Comparison of ENCODE assay signal across 8 mouse cellular contexts in the genomic region with DNA sequence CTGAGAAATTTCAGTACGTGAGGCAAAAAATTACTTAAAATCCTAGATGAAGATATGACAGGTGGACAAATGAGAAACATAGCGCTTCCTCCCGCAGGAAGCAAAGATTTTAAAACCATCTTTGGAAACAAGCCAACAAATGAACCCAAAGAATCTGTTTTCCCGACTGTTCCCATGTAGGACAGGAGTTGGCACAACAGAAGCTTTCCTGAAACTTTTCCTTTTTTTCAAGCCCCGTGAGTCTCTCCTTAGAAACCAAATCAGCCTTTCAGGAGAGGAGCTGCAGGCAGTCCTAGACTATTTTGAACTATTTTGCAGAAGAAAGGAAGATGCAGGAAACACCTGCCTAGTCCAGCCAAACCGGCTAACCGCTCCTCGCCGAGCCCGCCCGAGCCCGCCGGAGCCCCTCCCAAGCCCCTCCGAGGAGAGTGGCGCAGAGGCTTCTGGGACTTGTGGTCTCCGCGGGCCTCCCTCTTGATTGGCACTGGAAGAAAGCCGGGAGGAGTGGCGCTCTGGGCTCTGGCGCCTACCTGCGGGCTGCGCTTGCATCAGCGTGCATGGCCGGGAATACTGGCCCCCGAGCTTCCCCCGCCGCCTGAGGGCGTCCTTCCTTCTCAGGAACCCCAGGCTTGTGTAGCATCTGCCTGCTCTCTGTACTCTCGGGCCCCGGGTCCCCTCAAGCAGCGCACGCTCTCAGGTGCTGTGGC. TPM values are rescaled to one million over a fixed set of nuclear protein-coding genes. Genes with fewer than 3 reads are reported as not detected.
DNase-seq lines count a peak whose midpoint lies in the region; ATAC-seq and TF ChIP-seq lines count a peak whose summit lies in the region.

Gene Mei4 (plus strand): TSS at position 490 of the 707 bp plus-strand sequence.

- 1% methylated on average over 32 of the region's 32 CpGs for WGBS in liver, embryonic 15.5 days (ENCODE audit: insufficient replicate concordance)
- 3% methylated on average over 29 of the region's 32 CpGs for WGBS in neural tube, embryonic 13.5 days
- WGBS in stomach, postnatal 0 days, result 1% methylated on average over 32 of the region's 32 CpGs

- H3K79me3 ChIP-seq in C2C12 (ENCODE audit: low read depth), result no peaks in the 10 kb centered on the region

- no peak within 1 kb of the TSS for H3K4me3 ChIP-seq in C2C12 (ENCODE audit: insufficient read depth, poor library complexity, severe bottlenecking)
- peak within 1 kb of the TSS; percentile 33 for H3K4me3 ChIP-seq in brown adipose tissue, adult 24 weeks (ENCODE audit: insufficient read depth, low read depth, low read length)
- H3K4me3 ChIP-seq in liver, embryonic 15.5 days (replicated peaks), result peak within 1 kb of the TSS; percentile 49
- H3K4me3 ChIP-seq in neural tube, embryonic 13.5 days, result peak within 1 kb of the TSS; percentile 50
- H3K4me3 ChIP-seq in stomach, postnatal 0 days (ENCODE audit: low read depth, low read length), result peak within 1 kb of the TSS; percentile 51

- peak within 1 kb of the TSS; percentile 76 for H3K4me2 ChIP-seq in liver, embryonic 15.5 days
- peak within 1 kb of the TSS; percentile 78 for H3K4me2 ChIP-seq in neural tube, embryonic 13.5 days
- H3K4me2 ChIP-seq in stomach, postnatal 0 days (replicated peaks; ENCODE audit: low read depth), result peak within 1 kb of the TSS; percentile 73

- no peak within 1 kb of the TSS; the same call in 1 of the 2 replicates for H3K9ac ChIP-seq in liver, embryonic 15.5 days
- H3K9ac ChIP-seq in neural tube, embryonic 13.5 days, result peak within 1 kb of the TSS; percentile 62
- peak within 1 kb of the TSS; percentile 43 for H3K9ac ChIP-seq in stomach, postnatal 0 days (ENCODE audit: low read length)

- H3K27ac ChIP-seq in brown adipose tissue, adult 24 weeks (replicated peaks; ENCODE audit: low read depth, low read length), result no peak within 1 kb of the TSS
- no peak within 1 kb of the TSS for H3K27ac ChIP-seq in liver, embryonic 15.5 days (replicated peaks)
- H3K27ac ChIP-seq in neural tube, embryonic 13.5 days (replicated peaks), result no peak within 1 kb of the TSS
- H3K27ac ChIP-seq in stomach, postnatal 0 days (replicated peaks), result no peak within 1 kb of the TSS

- intact Hi-C loops in heart, postnatal 14 days (cut with DNase I), result no loop called here

- peak; percentile 88 for TF ChIP-seq CTCF in C2C12 (IDR thresholded peaks at IDR 0.05; ENCODE audit: control insufficient read depth, insufficient read depth, insufficient read length)
- peak; percentile 67 for TF ChIP-seq CTCF in stomach, postnatal 0 days (IDR thresholded peaks at IDR 0.05; ENCODE audit: low read depth)

- peak; percentile 16 to 48 for DNase-seq in heart, postnatal 14 days
- DNase-seq in kidney, postnatal 4 days, result peak; percentile 78 to 83
- DNase-seq in stomach, postnatal 0 days (ENCODE audit: low spot score), result peak; percentile 82

- no peaks in the 10 kb centered on the region for H3K27me3 ChIP-seq in C2C12 (ENCODE audit: control insufficient read depth, insufficient read depth, insufficient read length)
- H3K27me3 ChIP-seq in liver, embryonic 15.5 days, result no peaks in the 10 kb centered on the region
- H3K27me3 ChIP-seq in neural tube, embryonic 13.5 days, result peaks cover 13% of the 10 kb centered on the region
- H3K27me3 ChIP-seq in stomach, postnatal 0 days (ENCODE audit: control insufficient read depth, insufficient read depth, low read length), result no peaks in the 10 kb centered on the region

- no peaks in the 10 kb centered on the region for H3K9me3 ChIP-seq in liver, embryonic 15.5 days (replicated peaks)
- no peaks in the 10 kb centered on the region for H3K9me3 ChIP-seq in neural tube, embryonic 13.5 days
- no peaks in the 10 kb centered on the region for H3K9me3 ChIP-seq in stomach, postnatal 0 days (ENCODE audit: control insufficient read depth, low read length)

- peak; percentile 71 for ATAC-seq in erythroid progenitor cell, adult 5-6 weeks (replicated peaks; ENCODE audit: low FRiP score, poor library complexity, severe bottlenecking)
- ATAC-seq in liver, embryonic 15.5 days (ENCODE audit: insufficient read depth), result peak; percentile 87
- ATAC-seq in neural tube, embryonic 13.5 days (ENCODE audit: low read depth), result peak; percentile 99
- ATAC-seq in stomach, postnatal 0 days (ENCODE audit: low FRiP score, low TSS enrichment), result peak; percentile 95

- TF ChIP-seq EP300 in stomach, postnatal 0 days (optimal IDR thresholded peaks at IDR 0.05), result no peak

- H3ac ChIP-seq in C2C12 (ENCODE audit: control insufficient read depth, insufficient read length, low read depth), result no peak within 1 kb of the TSS

- H3K36me3 ChIP-seq in C2C12 (ENCODE audit: control insufficient read depth, insufficient read depth), result no peaks in the 10 kb centered on the region
- H3K36me3 ChIP-seq in liver, embryonic 15.5 days (replicated peaks), result no peaks in the 10 kb centered on the region
- no peaks in the 10 kb centered on the region for H3K36me3 ChIP-seq in neural tube, embryonic 13.5 days
- no peaks in the 10 kb centered on the region for H3K36me3 ChIP-seq in stomach, postnatal 0 days (ENCODE audit: control insufficient read depth, insufficient read depth, low read length)

- no peaks in the 10 kb centered on the region; the same call in 1 of the 2 replicates for H3K4me1 ChIP-seq in brown adipose tissue, adult 24 weeks (ENCODE audit: control insufficient read depth, insufficient read depth, insufficient read length, low read length)
- H3K4me1 ChIP-seq in liver, embryonic 15.5 days (replicated peaks), result peaks cover 9% of the 10 kb centered on the region
- 0 out of 2 replicates have a peak, but pooled peaks cover 5% of the 10 kb centered on the region for H3K4me1 ChIP-seq in neural tube, embryonic 13.5 days (replicated peaks)
- no peaks in the 10 kb centered on the region for H3K4me1 ChIP-seq in stomach, postnatal 0 days (replicated peaks; ENCODE audit: control insufficient read depth, insufficient read depth)

- H3K79me2 ChIP-seq in C2C12 (ENCODE audit: control insufficient read depth, insufficient read depth), result no peaks in the 10 kb centered on the region

TF ChIP-seq in C2C12, 6 proteins besides CTCF, POLR2A, EP300 and RAD21:
- TF ChIP-seq MYOG (IDR thresholded peaks at IDR 0.05; ENCODE audit: control insufficient read depth, extremely low read depth, insufficient read length) (no peak), MYOD1 (IDR thresholded peaks at IDR 0.05; ENCODE audit: control insufficient read depth, insufficient read length, low read depth) (no peak), USF1 (IDR thresholded peaks at IDR 0.05; ENCODE audit: low read depth) (no peak), MAX (IDR thresholded peaks at IDR 0.05) (no peak)

RNA-seq across cellular contexts. Expression of gene Mei4, which starts in this region (rescaled TPM):
- polyA plus RNA-seq in C2C12 (2012; fragmentation: generic; extraction: Trizol), result 0.23 TPM
- polyA plus RNA-seq in brown adipose tissue, adult 24 weeks (2012; ENCODE audit: insufficient read depth, insufficient read length, missing spikeins), result not detected in 2 replicates
- total RNA-seq in erythroid progenitor cell, adult 5-6 weeks (2015; ENCODE audit: low replicate concordance), result 0.36 TPM in 1 of 2 replicates, not detected in the other
- total RNA-seq in erythroid progenitor cell, adult 5-6 weeks (2017; ENCODE audit: low replicate concordance), result 0.76 TPM in 1 of 2 replicates, not detected in the other
- not detected for total RNA-seq in heart, postnatal 14 days (2021)
- polyA plus RNA-seq in liver, embryonic 15.5 days (2015; fragmentation: Nextera tagmentation; extraction: Ambion mirVana), result 0.23 and 0.31 TPM in 2 replicates
- polyA plus RNA-seq in neural tube, embryonic 13.5 days (2015; fragmentation: Nextera tagmentation; extraction: Ambion mirVana), result 0.73 and 0.84 TPM in 2 replicates
- polyA plus RNA-seq in stomach, postnatal 0 days (2015; fragmentation: Nextera tagmentation; extraction: Ambion mirVana), result 0.45 and 0.70 TPM in 2 replicates

Comparison
In these comparisons a context has a peak if more than half of its experiments do, and no peak if none do; other contexts are left out.
1. Peak in ATAC-seq in erythroid progenitor cell, adult 5-6 weeks; RNA of the gene not detected or under 1 TPM.
2. Peak in DNase-seq in heart, postnatal 14 days; RNA of the gene not detected or under 1 TPM.
3. Peak in ATAC-seq, H3K4me3 ChIP-seq and H3K4me2 ChIP-seq in liver, embryonic 15.5 days; RNA of the gene not detected or under 1 TPM.
4. Peak in ATAC-seq, H3K4me3 ChIP-seq, H3K9ac ChIP-seq and H3K4me2 ChIP-seq in neural tube, embryonic 13.5 days; RNA of the gene not detected or under 1 TPM.
5. Peak in DNase-seq, ATAC-seq, H3K4me3 ChIP-seq, H3K9ac ChIP-seq and H3K4me2 ChIP-seq in stomach, postnatal 0 days; RNA of the gene not detected or under 1 TPM.
6. DNase-seq: peak in every context shown above with its lines; median percentile 82 in stomach, postnatal 0 days; 80 in kidney, postnatal 4 days; 32 in heart, postnatal 14 days.